Mouse (Mus musculus): ENCODE measurements at regions not wholly inside any gene's neighbourhood (a gene's known extent, or its start where the extent isn't known, plus 50 kb on each side); places are given as distances from the start of the nearest gene placed in this dataset.

DNA sequence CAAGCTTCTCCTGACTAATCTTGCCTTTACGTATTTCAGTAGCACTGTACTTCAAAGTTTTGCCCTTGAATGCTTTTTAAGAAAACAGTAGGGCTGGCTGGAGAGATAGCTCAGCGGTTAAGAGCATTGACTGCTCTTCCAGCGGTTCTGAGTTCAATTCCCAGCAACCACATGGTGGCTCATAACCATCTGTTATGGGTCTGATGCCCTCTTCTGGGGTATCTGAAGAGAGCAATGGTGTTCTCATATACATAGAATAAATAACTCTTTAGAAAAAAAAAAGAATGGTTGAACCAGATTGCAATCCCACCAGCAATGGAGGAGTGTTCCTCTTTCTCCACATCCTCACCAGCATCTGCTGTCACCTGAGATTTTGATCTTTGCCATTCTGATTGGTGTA, 372.6 kb downstream of the Gpat3 start:
- no peak overlapping the region for H3K27ac ChIP-seq
- DNase-seq (ENCODE audit: low spot score in 2 of 2) = no peak

DNA sequence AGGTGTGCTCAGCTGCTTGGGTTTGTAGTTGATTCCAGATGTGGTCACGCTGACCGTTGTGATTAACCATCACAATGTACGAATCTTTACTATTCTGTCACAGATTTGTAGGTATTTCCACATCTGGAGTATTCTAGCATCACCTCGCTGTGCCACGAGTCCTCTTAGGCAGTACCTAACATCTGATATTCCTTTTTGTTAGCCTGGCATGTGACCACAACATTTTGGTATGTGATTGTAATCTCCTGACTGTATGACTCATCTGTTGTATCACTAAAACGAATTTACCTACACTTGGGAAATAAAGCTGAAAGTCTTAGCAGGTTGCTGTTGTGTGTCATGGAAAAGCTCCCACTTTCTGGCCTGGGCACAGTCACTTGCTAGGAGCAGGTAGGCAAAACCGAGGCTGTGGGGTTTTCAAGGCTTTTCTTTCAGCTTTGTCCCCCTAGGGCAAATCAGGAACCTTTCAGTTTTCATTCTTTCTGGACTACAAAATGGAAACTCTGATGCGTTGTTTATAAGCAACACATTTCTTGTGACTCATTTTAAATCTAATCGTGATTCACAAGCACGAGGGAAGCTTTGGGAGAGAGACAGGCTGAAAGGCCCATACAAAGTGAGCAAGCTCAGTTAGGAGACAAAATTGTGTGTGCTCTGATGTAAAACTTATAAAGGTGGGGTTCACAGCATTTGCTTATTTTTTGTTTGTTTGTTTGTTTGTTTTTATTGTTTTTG, 371.5 kb downstream of the Gpat3 start:
- TF ChIP-seq CTCF (conservative IDR thresholded peaks at IDR 0.05) = no peak
- DNase-seq (ENCODE audit: low spot score in 2 of 2) = no peak
- no peak overlapping the region for H3K27ac ChIP-seq
- no peak overlapping the region for H3K4me3 ChIP-seq

More for the DNA sequence above, 372.6 kb downstream of the Gpat3 start:
- no peak for TF ChIP-seq CTCF (conservative IDR thresholded peaks at IDR 0.05)
- H3K4me3 ChIP-seq = no peak overlapping the region

DNA sequence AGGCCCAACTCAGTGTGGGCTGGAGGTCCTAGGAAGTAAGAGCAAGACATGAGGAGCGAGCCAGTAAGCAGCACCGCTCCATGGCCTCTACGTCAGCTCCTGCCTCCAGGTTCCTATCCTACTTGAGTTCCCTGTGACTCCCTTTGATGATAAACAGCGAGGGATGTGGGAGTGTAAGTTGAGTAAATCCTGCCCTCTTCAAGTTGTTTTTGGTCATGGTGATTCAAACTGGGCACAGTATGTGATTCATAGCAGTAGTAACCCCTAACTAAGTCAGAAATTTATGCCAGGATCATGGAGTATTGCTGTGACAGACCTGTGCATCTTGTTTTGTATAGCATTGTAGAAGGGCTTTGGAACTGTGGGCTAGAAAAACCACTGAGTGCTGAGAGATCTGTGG, 366.5 kb downstream of the Gpat3 start:
- Histone ChIP-seq H3K4me3 (no peak overlapping the region), H3K27ac (no peak overlapping the region)
- DNase-seq (ENCODE audit: low spot score in 2 of 2) = no peak
- no peak for TF ChIP-seq CTCF (conservative IDR thresholded peaks at IDR 0.05)

DNA sequence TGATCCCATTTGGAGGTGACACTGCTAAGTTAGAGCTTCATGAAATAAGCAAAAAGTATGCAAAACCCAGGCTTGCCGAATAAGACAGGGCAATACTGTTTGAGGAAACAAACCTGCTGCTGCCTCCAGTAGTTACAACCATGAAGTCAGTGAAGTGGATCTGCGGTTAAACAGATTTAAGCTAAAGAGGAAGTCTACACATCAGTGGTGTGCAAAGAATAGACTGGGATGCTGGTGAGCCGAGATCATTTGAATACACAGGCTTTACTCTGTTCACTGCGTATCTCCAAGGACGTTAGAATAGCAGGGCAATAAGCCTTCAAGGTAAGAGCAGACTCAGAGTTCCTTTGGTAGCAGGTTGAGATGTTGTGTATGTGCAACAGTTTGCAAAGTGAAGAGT, 362.6 kb downstream of the Gpat3 start:
- TF ChIP-seq CTCF (conservative IDR thresholded peaks at IDR 0.05) = no peak
- no peak for DNase-seq (ENCODE audit: low spot score in 2 of 2)
- H3K4me3 ChIP-seq = no peak overlapping the region
- no peak overlapping the region for H3K27ac ChIP-seq

DNA sequence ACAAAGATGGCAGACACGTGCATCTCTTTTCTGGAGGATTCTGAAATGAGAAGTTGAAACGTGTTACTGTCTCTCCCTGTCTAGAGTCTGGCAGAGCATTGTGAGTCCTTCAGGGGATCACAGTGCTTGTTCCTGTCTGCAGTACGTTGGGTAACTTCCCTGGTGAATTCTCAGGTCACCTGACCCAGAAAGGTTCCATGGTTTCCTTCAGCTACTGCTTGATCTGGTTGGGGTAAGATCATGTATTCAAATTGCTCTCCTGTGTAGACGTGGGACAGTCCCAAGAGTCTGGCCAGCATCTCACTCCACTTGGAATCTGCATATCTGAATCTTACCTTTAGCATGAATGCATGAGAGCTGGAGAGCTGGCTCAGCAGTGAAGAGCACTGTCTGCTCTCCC, 350.0 kb downstream of the Gpat3 start:
- DNase-seq (ENCODE audit: low spot score in 2 of 2) = no peak
- no peak overlapping the region for H3K27ac ChIP-seq
- no peak overlapping the region for H3K4me3 ChIP-seq
- no peak for TF ChIP-seq CTCF (conservative IDR thresholded peaks at IDR 0.05)

DNA sequence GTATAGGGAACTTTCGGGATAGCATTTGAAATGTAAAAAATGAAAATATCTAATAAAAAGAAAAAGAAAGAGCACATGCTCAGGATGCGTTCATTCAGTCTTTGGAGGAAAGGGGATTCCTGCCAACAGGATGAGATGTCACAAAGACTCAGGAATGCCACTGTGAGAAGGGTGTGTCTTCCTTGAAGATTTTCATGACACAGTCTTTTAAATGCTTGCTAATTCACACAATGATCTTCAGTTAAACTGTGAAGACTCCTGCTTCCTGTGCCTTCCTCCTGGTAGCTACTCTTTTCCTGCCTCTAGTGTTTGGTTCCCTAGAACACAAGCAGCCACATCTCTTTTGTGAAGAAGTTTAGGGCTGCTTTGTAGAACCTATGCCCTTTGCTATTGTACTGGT, 345.5 kb downstream of the Gpat3 start:
- Histone ChIP-seq H3K27ac (no peak overlapping the region), H3K4me3 (no peak overlapping the region)
- TF ChIP-seq CTCF (conservative IDR thresholded peaks at IDR 0.05) = no peak
- DNase-seq (ENCODE audit: low spot score in 2 of 2) = no peak

DNA sequence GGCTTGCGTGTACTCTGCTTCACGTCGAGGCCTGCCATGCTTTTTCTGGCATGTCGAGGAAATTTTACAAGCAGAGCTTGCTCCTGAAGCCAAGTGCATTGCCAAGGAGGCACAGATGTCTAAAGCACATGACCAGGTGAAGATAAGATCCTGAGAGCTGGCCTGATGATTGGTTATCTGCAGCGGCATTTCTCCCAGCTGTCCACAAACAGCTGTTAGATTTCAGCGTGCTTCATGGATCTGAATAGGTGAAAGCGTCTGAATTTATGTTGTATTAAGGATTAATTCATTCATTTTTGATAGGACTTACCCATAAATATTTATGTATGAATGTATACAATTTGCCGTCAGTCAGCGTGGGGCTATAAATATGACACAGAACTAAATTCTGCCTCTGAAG, 327.7 kb downstream of the Gpat3 start:
- Histone ChIP-seq H3K4me3 (no peak overlapping the region), H3K27ac (no peak overlapping the region)
- no peak for TF ChIP-seq CTCF (conservative IDR thresholded peaks at IDR 0.05)
- DNase-seq (ENCODE audit: low spot score in 2 of 2) = no peak

DNA sequence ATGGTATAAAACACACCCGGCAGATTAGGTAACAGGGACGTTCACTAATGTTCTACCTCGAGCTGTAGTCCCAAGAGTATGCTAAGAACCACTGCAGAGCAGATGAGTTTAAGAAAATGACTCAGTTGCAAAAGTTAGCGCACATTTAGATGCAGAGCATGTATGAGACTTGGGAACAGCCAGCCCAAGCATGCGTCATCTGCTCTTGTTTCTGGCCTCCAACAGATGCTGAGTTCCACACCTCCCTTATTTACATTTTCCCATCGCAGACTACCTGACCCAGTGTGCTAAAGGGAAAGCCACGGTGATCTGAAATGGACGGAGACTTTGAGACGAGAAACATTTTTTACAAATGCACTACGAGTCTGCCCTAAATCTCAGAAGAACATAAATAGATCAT, 327.3 kb downstream of the Gpat3 start:
- H3K4me3 ChIP-seq = no peak overlapping the region
- TF ChIP-seq CTCF (conservative IDR thresholded peaks at IDR 0.05) = no peak
- DNase-seq (ENCODE audit: low spot score in 2 of 2) = peak in 1 of 2 experiments; percentile 2
- H3K27ac ChIP-seq = no peak overlapping the region

DNA sequence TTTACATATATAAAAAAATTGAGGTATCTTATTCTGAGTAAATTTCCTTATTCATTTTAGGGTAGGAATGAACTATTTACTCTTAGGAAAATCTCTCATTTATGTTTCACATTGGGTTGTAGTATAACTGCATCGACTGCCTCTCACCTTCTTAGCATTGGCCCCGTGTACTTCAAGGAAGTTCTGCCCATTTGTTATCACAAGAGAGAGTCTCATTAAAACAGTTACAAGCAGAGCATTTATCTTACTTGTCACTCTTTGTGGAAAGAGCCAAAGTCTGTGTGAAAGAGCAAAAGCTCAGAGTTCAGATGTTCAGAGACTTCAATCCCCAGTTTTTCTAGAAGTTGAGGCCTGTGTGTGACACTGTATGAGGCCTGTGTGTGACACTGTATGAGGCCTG, 323.6 kb downstream of the Gpat3 start:
- Histone ChIP-seq H3K4me3 (no peak overlapping the region), H3K27ac (no peak overlapping the region)
- TF ChIP-seq CTCF (conservative IDR thresholded peaks at IDR 0.05) = no peak
- DNase-seq (ENCODE audit: low spot score in 2 of 2) = no peak

DNA sequence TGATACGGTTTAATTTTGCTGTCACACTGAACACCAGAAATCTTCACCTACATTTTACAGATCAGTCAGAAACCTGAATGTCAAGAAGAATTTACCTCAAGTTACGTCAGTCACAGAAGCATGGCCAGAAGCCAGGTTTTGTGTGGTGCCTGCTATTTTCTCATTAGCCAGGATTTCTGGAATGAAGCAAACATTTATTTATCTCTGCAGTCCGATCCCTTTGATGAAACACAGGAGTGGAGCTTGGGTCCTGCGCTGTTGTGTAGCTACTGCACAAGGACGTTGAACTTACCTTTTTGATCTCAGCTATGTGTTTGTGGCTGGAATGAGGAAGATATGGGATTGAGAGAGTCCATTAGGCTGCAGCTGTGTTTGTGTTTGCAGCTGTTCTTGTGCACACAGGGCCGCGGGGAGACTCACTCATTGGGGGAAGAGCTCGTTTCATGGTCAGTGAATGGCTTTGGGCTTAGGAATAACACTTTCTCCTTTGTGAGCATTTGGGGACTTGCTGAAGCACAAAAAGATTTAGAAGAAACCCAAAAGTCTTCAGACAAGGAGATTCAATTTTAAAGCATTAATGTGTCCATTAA, 318.2 kb downstream of the Gpat3 start:
- no peak for TF ChIP-seq CTCF (conservative IDR thresholded peaks at IDR 0.05)
- Histone ChIP-seq H3K4me3 (no peak overlapping the region), H3K27ac (no peak overlapping the region)
- DNase-seq (ENCODE audit: low spot score in 2 of 2) = no peak

DNA sequence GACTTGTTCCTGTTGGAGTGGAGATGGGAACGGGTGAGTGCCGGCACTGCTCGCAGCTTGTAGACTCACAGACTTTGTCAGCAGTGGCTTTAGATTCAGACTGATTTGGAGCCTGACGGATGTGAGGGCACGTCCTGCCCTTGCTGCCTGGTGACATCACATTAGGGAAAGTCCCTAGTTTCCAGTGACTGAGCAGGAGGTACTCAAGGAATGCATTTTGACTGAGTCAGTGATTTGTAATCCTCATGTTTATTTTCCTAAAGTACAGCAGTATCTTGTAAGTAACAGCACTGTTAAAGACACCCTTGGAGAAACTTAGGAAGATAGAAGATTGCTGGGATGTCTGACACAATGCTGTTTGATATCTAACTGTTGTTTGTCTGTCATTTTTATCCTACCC, 317.6 kb downstream of the Gpat3 start:
- TF ChIP-seq CTCF (conservative IDR thresholded peaks at IDR 0.05) = no peak
- H3K27ac ChIP-seq = no peak overlapping the region
- H3K4me3 ChIP-seq = no peak overlapping the region
- no peak for DNase-seq (ENCODE audit: low spot score in 2 of 2)

DNA sequence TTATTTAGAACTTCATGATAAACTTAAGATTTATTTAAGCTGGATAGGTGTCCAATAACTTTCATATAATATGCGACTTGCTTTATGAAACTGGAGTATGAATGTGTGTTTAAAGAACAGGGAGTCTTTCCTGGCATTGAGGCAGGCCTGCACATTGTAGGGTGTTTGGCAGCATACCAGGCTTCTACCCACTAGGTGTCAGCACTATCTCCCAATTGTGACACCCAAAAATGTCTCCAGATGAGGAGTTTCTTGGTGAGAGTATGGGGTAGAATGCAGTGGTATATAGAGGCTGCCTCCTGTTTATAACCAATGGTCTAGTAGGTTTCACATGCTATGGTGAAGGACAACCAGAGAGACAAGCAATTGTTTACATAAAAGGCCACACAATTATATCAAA, 311.9 kb downstream of the Gpat3 start:
- DNase-seq (ENCODE audit: low spot score in 2 of 2) = no peak
- peak; percentile 42 for TF ChIP-seq CTCF (conservative IDR thresholded peaks at IDR 0.05)
- no peak overlapping the region for H3K27ac ChIP-seq
- H3K4me3 ChIP-seq = no peak overlapping the region

DNA sequence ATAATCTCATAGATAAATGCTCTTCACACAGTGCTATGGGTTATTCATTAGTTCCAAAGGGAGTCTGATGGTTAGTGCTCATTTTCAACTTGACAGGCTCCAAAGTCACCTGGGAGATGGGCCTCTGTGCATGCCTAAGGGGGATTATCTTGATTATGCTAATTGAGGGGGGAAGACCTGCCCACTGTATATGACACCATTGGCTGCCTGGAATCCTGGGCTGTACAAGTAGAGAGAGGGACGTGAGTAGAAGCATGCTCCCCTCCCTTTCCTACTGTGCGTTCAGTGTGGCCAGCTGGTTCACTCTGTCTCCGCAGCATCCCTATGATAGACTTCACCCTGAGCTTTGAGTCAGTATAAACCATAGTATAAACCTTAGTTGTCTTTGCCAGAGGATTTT, 300.8 kb downstream of the Gpat3 start:
- no peak overlapping the region for H3K27ac ChIP-seq
- H3K4me3 ChIP-seq = no peak overlapping the region
- no peak for DNase-seq (ENCODE audit: low spot score in 2 of 2)
- TF ChIP-seq CTCF (conservative IDR thresholded peaks at IDR 0.05) = no peak

DNA sequence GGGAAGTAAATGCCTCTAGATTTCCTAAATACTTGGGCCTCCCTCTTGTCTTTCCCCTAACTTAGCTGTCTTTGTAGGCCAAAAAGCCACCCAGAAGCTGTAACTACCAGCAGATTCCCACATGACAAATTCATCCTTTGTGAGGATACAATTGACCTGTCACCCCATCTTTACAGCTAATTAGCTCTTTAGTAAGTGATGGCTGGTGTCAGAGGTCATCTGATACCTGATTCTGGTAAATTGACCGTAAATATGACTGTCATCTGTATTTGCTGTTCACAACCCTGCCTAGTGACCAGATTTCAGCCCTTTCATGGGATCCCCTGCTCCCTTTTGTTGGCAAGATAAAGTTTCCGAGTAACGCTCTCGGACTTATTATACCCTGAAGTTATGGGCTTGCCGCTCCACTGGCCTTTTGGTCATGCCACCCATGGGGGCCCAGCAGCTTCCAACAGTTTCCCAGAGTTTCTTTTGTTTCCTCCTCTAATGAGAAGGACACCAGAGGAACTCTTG, 279.5 kb downstream of the Gpat3 start:
- no peak for DNase-seq (ENCODE audit: low spot score in 2 of 2)
- no peak overlapping the region for H3K4me3 ChIP-seq
- no peak overlapping the region for H3K27ac ChIP-seq
- TF ChIP-seq CTCF (conservative IDR thresholded peaks at IDR 0.05) = no peak

Data from layer of hippocampus, adult 2 months (tissue).